Mouse (Mus musculus): ENCODE data around the gene Fam129b. TPM values are rescaled to one million over a fixed set of nuclear protein-coding genes. Genes with fewer than 3 reads are reported as not detected.

Fam129b gene
- polyA plus RNA-seq, 2 experiments = 2.7 to 5.9 TPM

DNA sequence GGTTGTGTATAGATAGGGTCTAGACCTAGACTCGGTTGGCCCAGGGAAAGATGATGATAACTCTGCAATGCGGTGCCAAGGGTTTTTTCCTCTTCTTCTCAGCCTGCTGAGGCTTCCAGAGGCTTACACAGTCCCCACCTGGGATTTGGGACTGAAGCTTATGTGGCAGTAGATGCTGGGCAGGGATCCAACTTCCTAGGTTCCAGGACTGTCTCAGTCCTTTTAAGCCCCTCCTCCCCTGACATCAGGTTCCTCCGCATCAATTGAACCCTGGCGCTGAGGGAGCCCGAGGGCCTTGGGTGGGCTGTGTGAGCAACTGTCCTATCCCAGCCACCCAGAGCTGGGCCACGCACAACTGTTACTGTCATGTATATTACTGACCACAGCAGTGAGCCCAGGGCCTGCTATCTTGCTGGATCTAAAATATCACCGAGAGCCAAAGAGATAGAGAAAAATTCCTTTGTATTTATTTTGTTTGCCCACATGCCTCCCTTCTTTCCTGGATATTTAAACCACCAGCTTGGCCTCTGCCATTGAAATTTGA lies 35.8 kb downstream of the Fam129b start:
- 73% methylated on average over 7 of the region's 7 CpGs for WGBS (ENCODE audit: insufficient replicate concordance)
- Histone ChIP-seq H3K4me1 (replicated peaks; ENCODE audit: control insufficient read depth in 2 of 2, insufficient read depth in 2 of 2, low read length in 1 of 2) (peaks cover 0 to 2% of the 10 kb centered on the region in 2 experiments; a peak in 2 of 4 replicates), H3K27me3 (ENCODE audit: control insufficient read depth, insufficient read depth, low read length) (no peaks in the 10 kb centered on the region), H3K4me3 (ENCODE audit: insufficient read depth in 1 of 2, low read depth in 2 of 2, low read length in 2 of 2) (no peak overlapping the region), H3K9ac (replicated peaks) (no peak overlapping the region), H3K9me3 (ENCODE audit: control insufficient read depth, low read length) (no peaks in the 10 kb centered on the region), H3K27ac (no peak overlapping the region), H3K36me3 (replicated peaks; ENCODE audit: control insufficient read depth, insufficient read depth, low read depth) (no peaks in the 10 kb centered on the region), H3K4me2 (ENCODE audit: low read depth) (no peak overlapping the region)
- DNase-seq (ENCODE audit: low read depth in 3 of 3, low spot score in 3 of 3) (no peak), ATAC-seq (ENCODE audit: insufficient read depth) (no peak)
- TF ChIP-seq CTCF (IDR thresholded peaks at IDR 0.05; ENCODE audit: low read depth) = no peak
- no peak for TF ChIP-seq EP300 (IDR thresholded peaks at IDR 0.05; ENCODE audit: low read depth)

DNA sequence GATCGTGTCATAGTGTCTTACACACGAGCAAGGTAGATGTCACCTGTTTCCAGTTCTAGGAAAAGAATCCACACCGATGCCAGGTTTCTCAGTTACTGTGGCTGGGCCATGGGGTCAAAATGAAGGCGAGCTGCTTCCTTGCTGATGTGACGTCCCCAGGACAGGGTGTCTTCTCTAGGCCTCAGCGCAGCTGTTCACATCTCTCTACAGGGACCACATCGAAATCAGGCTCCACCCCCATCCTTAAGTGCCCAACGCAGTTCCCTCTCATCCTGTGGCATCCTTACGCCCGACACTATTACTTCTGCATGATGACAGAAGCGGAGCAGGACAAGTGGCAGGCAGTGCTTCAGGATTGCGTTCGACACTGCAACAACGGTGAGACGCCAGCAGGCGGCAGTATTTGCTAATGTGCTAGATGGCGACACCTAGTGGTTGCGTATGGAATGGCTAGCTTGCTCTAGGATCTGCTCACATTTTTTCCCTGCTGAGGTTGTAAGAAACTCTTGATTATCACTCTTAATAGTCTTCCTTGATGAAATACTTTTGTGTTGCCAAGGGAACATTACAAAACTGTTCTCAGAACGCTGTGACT lies 36.4 kb downstream of the Fam129b start:
- no peak overlapping the region for H3K27ac ChIP-seq
- H3K27me3 ChIP-seq (ENCODE audit: control insufficient read depth, insufficient read depth, low read length) = no peaks in the 10 kb centered on the region
- H3K4me3 ChIP-seq (ENCODE audit: insufficient read depth in 1 of 2, low read depth in 2 of 2, low read length in 2 of 2) = no peak overlapping the region
- H3K9ac ChIP-seq (replicated peaks) = no peak overlapping the region
- H3K36me3 ChIP-seq (replicated peaks; ENCODE audit: control insufficient read depth, insufficient read depth, low read depth) = no peaks in the 10 kb centered on the region
- H3K4me1 ChIP-seq (replicated peaks; ENCODE audit: control insufficient read depth in 2 of 2, insufficient read depth in 2 of 2, low read length in 1 of 2) = 0 out of 4 replicates have a peak, but pooled peaks cover 0 to 2% of the 10 kb centered on the region in 2 experiments
- TF ChIP-seq CTCF (IDR thresholded peaks at IDR 0.05; ENCODE audit: low read depth) = peak; percentile 100
- no peak for TF ChIP-seq EP300 (IDR thresholded peaks at IDR 0.05; ENCODE audit: low read depth)
- DNase-seq (ENCODE audit: low read depth in 3 of 3, low spot score in 3 of 3) = peak; percentile 67 to 72 (median 71)
- ATAC-seq (ENCODE audit: insufficient read depth) = no peak
- no peaks in the 10 kb centered on the region for H3K9me3 ChIP-seq (ENCODE audit: control insufficient read depth, low read length)
- WGBS (ENCODE audit: insufficient replicate concordance) = 28% methylated on average over 19 of the region's 19 CpGs
- H3K4me2 ChIP-seq (ENCODE audit: low read depth) = no peak overlapping the region

DNA sequence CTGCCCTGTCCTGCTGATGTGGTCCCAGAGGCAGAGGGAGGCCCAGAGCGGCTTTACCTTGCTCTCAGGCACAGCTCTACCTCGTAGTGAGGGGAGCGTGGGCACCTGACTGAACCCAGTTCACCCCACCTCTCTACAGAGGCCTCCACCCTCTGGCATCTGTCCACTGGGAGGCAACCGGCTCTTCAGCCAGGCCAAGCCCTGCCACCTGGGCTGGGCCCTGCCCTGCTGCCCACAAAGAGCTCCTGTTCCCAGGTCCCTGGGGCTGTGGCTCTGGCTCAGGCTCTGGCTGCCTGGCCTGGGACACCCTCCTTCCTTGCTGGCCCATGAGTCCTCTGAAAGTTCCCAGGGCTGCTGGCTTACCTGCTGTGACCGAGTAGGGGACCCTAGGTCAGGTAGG lies 38.4 kb downstream of the Fam129b start:
- Histone ChIP-seq H3K36me3 (replicated peaks; ENCODE audit: control insufficient read depth, insufficient read depth, low read depth) (no peaks in the 10 kb centered on the region), H3K4me3 (ENCODE audit: insufficient read depth in 1 of 2, low read depth in 2 of 2, low read length in 2 of 2) (no peak overlapping the region), H3K27me3 (ENCODE audit: control insufficient read depth, insufficient read depth, low read length) (no peaks in the 10 kb centered on the region), H3K4me1 (replicated peaks; ENCODE audit: control insufficient read depth in 2 of 2, insufficient read depth in 2 of 2, low read length in 1 of 2) (peaks cover 0 to 3% of the 10 kb centered on the region in 2 experiments; a peak in 2 of 4 replicates), H3K4me2 (ENCODE audit: low read depth) (no peak overlapping the region), H3K27ac (no peak overlapping the region), H3K9ac (replicated peaks) (no peak overlapping the region), H3K9me3 (ENCODE audit: control insufficient read depth, low read length) (no peaks in the 10 kb centered on the region)
- WGBS (ENCODE audit: insufficient replicate concordance) = 73% methylated on average over 5 of the region's 5 CpGs
- TF ChIP-seq EP300 (IDR thresholded peaks at IDR 0.05; ENCODE audit: low read depth) (no peak), CTCF (IDR thresholded peaks at IDR 0.05; ENCODE audit: low read depth) (no peak)
- DNase-seq (ENCODE audit: low read depth in 3 of 3, low spot score in 3 of 3) = no peak
- ATAC-seq (ENCODE audit: insufficient read depth) = no peak

DNA sequence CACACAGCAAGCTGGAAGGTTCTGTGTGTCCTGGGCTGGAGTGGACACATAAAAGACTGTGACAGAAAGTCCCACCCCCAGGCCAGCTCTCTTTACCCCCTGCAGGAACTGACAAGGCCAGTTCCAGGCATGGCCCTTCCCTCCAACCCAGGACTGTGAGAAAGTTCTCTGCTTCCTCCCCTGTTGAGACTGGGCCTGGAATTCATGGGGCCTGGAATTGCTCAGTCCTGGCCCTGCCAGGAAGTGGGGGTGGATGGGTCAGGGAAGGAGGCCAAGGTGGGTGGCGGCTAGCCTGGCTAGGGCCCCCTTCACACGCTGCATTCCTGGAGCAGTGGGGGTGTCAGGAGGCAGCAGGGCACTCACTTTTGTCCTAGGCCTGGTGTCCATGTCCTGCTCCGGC lies 39.0 kb downstream of the Fam129b start:
- no peak for DNase-seq (ENCODE audit: low read depth in 3 of 3, low spot score in 3 of 3)
- WGBS (ENCODE audit: insufficient replicate concordance) = 70% methylated on average over 3 of the region's 3 CpGs

DNA sequence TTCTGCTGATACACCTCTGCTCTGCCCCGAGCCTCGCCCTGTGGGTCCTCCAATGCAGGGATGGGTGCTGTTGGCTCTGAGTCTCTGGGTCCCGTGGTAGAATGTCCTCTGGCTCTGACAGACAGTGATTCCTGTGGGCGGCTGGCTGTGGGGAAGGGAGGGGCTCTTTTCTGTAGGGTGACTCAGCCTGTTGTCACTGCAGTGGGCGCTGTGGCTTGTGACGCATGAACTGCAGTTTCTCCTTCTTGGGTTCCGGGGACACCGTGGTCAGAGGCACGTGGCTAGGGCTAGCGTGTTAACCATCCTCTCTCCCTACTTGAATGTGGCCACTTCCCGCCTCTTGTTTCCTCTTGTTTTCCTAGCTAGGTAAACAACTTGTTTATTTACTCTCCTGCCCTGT lies 41.6 kb downstream of the Fam129b start:
- Histone ChIP-seq H3K36me3 (replicated peaks; ENCODE audit: control insufficient read depth, insufficient read depth, low read depth) (no peaks in the 10 kb centered on the region), H3K9ac (replicated peaks) (no peak overlapping the region), H3K27ac (no peak overlapping the region), H3K4me2 (ENCODE audit: low read depth) (no peak overlapping the region), H3K9me3 (ENCODE audit: control insufficient read depth, low read length) (no peaks in the 10 kb centered on the region), H3K27me3 (ENCODE audit: control insufficient read depth, insufficient read depth, low read length) (no peaks in the 10 kb centered on the region), H3K4me3 (ENCODE audit: insufficient read depth in 1 of 2, low read depth in 2 of 2, low read length in 2 of 2) (no peak overlapping the region), H3K4me1 (replicated peaks; ENCODE audit: control insufficient read depth in 2 of 2, insufficient read depth in 2 of 2, low read length in 1 of 2) (peaks cover 0 to 3% of the 10 kb centered on the region in 2 experiments; a peak in 2 of 4 replicates)
- 34% methylated on average over 11 of the region's 11 CpGs for WGBS (ENCODE audit: insufficient replicate concordance)
- ATAC-seq (ENCODE audit: insufficient read depth) (no peak), DNase-seq (ENCODE audit: low read depth in 3 of 3, low spot score in 3 of 3) (no peak)
- no peak for TF ChIP-seq CTCF (IDR thresholded peaks at IDR 0.05; ENCODE audit: low read depth)
- no peak for TF ChIP-seq EP300 (IDR thresholded peaks at IDR 0.05; ENCODE audit: low read depth)

More for the DNA sequence above, 39.0 kb downstream of the Fam129b start:
- Histone ChIP-seq H3K9ac (replicated peaks) (no peak overlapping the region), H3K27ac (no peak overlapping the region), H3K27me3 (ENCODE audit: control insufficient read depth, insufficient read depth, low read length) (no peaks in the 10 kb centered on the region), H3K36me3 (replicated peaks; ENCODE audit: control insufficient read depth, insufficient read depth, low read depth) (no peaks in the 10 kb centered on the region), H3K4me1 (replicated peaks; ENCODE audit: control insufficient read depth in 2 of 2, insufficient read depth in 2 of 2, low read length in 1 of 2) (peaks cover 0 to 3% of the 10 kb centered on the region in 2 experiments; a peak in 2 of 4 replicates), H3K4me2 (ENCODE audit: low read depth) (no peak overlapping the region), H3K9me3 (ENCODE audit: control insufficient read depth, low read length) (no peaks in the 10 kb centered on the region), H3K4me3 (ENCODE audit: insufficient read depth in 1 of 2, low read depth in 2 of 2, low read length in 2 of 2) (no peak overlapping the region)
- peak; percentile 19 for ATAC-seq (ENCODE audit: insufficient read depth)
- TF ChIP-seq CTCF (IDR thresholded peaks at IDR 0.05; ENCODE audit: low read depth) (no peak), EP300 (IDR thresholded peaks at IDR 0.05; ENCODE audit: low read depth) (no peak)

Data from liver, embryonic 14.5 days (tissue).